Mouse (Mus musculus) adrenal gland, postnatal 10 days (tissue): ENCODE data around the gene Vkorc1l1. TPM values are rescaled to one million over a fixed set of nuclear protein-coding genes. Genes with fewer than 3 reads are reported as not detected.
A peak's percentile ranks its signal among the peaks of the same experiment; 100 is the strongest.

Experiments used
- DNase-seq: peaks from one replicate; pipeline ENCODE4 v3.0.0; 2021; ENCODE audit warnings: mixed read lengths
- total RNA-seq, 2 experiments: library from RNA; stranded (reverse); gene quantifications; 2 replicates each; pipeline ENCODE4 v1.2.3; 2021

Gene Vkorc1l1
- total RNA-seq, 2 experiments from 2014 or later, result 29.5 to 30.4 TPM

DNA sequence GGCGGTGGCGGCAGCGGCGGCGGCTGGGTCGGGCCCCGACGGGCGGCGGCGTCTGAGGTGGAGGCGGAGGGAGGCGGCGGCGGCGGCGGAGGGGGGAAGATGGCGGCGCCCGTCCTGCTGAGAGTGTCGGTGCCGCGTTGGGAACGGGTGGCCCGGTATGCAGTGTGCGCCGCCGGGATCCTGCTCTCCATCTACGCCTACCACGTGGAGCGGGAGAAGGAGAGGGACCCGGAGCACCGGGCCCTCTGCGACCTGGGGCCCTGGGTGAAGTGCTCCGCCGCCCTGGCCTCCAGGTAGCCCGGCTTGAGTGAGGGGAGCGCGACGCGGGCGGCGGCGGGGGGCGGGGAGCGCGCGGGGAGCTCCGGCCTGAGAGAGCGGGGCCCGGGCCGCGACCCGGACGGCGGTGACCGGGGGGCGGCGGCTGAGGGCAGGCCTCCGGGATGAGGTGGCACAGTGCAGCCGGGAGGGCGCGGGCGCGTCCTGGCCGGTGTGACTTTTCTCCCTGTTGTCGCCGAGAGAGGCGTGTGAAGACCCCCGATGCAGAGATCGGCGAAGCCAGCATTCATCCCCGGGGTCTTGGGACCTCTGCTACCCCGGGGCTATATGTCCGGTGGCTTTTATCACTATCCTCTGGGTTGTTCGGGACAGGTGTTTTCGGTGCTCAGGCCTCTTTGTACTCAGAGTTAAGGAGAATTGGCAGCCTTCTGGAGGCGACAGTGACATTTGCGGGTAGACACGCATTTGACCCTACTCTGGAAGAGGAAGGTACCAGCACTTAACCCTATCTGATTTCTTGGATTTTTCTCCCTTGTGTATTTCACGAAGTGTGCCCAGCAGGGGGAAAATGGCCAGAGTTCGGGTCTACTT lies 536 bp downstream of the Vkorc1l1 start:
- DNase-seq, result peak; percentile 55

DNA sequence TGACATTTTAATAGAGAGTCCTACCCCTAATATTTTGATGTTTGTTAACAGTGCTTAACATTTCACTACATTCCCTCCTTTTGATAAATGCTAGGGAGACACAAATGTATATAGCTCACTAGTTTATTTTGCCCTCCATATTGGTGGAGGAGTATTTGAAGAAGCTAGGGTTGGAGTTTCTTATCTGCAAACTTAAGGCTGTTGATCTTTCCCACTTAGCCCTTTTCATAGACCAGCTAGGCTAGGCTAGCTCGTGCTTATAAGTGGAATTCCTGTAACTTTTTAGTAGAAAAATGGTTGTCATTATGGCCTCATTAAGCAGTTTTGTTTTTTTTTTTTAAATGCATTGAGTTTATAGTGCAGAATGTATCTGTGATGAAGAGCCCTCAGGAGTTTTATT lies 1.6 kb downstream of the Vkorc1l1 start:
- no peak for DNase-seq

DNA sequence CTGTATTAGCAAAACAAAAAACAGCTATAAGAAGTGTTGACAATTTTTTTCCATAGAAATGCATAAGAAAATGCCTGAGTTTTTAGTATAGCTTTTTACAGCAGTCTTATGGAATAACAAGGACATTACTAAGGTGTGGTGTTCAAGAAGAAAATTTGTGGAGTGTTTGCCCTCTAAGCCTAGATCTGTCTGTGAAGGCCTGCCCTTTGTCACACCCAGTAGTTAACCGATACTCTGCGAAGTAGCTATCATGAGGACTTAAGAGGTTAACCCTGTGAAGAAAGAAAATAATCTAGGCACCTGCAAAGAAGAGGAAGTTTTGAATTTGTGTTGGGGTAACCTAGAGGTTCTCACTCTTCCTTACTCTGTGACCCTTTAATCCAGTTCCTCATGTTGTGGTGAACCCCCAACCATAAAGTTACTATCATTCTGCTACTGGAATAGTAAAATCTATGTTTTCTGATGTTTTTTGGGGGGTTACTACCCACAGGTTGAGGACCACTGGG lies 5.8 kb downstream of the Vkorc1l1 start:
- DNase-seq, result no peak

DNA sequence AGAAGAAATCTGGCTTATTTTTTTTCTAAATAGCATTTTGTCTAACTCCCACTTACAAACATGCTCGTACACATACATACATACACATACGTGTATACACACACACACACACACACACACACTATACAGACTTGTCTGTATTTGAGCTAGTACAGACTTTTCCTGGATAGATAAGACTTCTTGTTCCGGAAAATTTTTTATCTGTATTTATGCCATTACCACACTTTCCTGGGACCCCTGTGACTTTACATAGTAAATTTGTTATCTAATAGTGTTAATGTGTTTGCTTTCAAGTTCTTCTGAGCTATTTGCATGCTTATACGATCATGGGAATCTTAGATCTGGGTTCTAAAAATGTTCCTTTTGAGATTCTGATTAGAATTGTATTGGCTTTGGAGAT lies 10.4 kb downstream of the Vkorc1l1 start:
- no peak for DNase-seq

GRCm38 (mm10) chr5:129954473-129955254 lies 12.9 kb downstream of the Vkorc1l1 start:
- DNase-seq, result peak; percentile 57

GRCm38 (mm10) chr5:129955792-129956191 lies 14.0 kb downstream of the Vkorc1l1 start:
- DNase-seq, result no peak

- DNase-seq, result no peak
Measured at GRCm38 (mm10) chr5:129963224-129963623, 21.5 kb downstream of the Vkorc1l1 start.

DNA sequence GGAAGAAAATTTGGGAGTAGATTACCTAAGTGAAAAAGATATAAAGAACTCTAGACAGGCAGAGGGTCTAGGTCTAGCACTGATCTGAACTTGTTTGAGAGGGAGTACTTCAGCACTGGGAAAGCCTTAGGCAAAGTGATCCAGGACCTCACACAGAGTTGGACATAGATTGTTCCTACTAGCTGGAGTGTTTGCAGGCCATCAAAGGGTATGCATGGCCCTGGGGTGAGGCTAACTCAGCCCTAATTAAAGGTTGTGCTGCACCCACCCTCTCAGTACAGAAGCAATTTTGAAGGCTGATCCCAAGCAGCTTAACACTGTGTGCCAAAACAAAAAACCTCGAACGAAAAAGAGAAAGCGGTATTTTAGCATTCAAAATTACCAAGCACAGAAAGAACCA lies 24.7 kb downstream of the Vkorc1l1 start:
- DNase-seq, result no peak

DNA sequence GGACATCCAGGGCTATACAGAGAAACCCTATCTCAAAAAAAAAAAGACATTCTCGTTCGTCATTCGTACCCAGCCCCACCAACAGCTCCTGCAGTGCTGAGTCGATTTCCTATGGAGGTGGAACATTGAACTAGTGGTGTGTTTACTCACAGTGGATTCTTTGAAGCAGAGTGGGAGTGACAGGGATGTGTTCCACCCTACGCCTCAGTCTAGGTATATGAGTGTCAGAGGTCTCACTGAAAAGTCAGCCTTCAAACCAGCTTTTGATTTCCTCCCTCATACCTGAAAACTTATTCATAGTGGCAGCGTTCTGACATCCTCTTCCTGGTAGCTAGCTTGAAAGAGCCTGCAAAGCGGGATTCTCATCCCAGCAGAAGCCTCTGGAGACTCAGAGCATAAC lies 26.6 kb downstream of the Vkorc1l1 start:
- DNase-seq, result no peak

DNA sequence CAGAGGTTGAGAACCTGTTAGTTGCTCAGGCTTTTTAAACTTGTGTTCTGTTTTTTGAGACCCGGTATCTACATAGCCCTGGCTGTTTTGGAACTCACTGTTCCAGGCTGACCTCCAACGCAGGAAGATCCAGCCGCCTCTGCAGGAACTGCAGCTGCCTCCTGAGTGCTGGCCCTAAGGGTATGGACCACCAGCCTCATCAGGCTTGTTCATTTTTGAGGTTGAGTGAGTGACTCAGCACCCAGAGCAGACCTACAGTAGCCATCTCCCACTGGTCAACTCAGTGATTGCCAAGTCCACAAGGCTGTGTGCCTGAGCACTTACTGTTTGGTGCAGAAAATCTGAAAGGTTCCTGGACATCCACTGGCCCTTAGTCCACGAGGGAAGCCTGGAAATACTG lies 29.7 kb downstream of the Vkorc1l1 start:
- DNase-seq, result no peak

DNA sequence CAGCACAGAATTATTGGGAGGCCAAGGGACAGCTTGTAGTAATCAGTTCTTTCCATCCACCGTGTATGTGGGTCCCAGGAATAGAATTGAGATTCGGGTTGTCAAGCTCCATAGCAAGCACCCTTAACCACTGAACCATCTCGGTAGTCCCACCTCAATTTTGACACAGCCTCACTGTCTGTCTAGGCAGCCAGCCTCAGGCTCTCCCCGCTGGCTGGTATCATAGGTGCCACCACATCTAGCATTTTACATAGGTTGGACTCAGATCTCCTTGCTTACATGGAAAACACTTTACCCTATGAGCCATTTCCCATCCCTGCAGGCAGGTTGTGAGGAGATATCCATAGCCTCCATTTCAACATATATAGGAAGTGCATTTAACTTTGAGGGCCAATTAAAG lies 32.6 kb downstream of the Vkorc1l1 start:
- no peak for DNase-seq

- no peak for DNase-seq
Measured at GRCm38 (mm10) chr5:129974866-129975311, 33.1 kb downstream of the Vkorc1l1 start.

DNA sequence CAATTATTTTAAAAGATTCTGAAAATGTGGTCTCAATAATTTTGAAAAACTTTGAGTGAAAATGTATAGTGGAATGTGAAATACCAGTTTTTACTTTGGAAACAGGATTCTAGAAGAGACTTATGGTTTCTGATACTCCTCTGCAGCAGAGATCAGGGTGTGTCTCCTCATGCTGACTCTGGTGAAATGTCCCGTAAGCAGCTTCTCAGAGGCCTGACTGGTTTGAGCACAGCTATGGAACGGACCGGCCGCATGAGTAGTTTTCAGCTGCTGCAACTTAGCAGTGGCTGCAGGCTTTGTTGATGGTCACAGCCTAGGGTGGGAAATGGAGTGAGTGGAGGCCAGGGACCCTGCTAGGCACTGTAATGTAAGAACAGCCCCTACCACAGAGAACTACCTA lies 36.0 kb downstream of the Vkorc1l1 start:
- DNase-seq, result no peak

DNA sequence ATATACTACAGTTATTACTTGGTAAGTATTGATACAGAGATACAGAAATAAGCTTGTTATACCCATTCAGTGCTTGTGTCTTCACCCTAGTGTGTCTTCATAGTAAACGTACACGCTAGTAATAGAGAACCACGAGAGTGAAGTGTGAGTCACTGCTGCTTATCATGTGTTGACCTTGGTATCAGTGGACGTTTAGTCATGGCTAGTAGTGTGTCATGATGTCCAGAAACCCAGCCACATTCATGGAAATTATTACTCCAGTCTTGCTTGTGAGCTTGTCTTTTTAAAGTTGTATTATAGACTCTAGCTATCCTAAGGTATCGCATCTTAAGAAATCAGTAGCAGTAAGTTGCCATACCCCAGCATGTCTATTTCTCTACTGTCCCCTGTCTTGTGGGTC lies 36.8 kb downstream of the Vkorc1l1 start:
- DNase-seq, result peak; percentile 41

DNA sequence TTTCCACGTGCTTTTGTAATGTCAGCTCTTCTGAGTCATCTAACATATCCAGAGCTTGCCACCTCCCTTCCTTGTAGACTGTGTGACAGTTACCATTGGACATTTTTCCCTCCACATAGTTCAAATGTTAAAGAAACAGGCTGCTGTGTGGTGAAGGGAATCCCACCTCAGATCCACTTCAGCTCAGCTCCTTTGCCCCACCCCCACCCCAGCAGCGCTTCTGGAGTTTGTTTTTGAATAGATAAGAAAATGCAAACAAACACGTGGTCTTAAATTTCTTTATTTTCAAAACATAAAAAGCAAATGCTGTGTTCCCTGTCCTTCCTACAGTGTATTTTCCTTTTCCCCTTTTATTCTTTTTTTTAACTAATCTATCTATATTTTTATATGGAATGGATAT lies 38.4 kb downstream of the Vkorc1l1 start:
- no peak for DNase-seq

DNA sequence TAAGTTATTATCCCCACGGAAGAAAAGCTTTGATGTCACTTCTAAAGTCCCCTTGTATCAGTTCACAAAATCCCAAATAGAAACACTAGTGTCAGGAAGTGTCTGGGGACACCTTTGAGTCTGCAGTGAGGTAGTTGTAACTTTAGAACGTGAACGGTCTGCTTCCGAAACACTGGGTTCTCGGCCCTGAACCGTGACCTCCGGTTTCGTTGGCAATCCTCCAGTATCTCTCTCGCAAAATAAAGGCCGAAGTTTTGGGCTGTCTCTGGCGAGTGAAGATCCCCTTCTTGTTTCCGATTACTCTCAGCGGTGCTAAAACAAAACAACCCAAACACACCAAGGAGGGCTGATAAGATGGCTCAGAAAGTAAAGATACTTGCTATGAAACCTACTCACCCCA lies 47.6 kb downstream of the Vkorc1l1 start:
- peak; percentile 59 for DNase-seq

GRCm38 (mm10) chr5:129991898-129992297 lies 50.1 kb downstream of the Vkorc1l1 start:
- DNase-seq, result no peak

GRCm38 (mm10) chr5:129993374-129993773 lies 51.6 kb downstream of the Vkorc1l1 start:
- no peak for DNase-seq

DNA sequence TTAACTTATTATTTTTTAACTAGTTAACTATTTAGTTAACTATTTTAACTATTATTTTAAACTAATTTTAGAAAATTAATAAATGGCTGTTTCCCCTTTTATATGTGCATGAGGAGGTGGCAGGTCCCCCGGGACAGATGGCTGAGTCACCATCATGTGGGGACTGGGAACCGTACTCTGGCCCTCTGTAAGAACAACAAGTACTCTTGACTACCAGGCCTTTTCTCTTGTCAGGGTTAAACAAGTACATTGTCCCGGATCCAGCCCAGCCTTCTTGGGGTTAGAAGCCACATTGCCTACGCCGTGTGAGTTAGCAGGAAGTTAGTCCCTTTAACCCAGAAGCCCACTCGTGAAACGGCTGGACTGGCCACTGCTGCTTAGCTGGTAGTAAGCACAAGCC lies 53.2 kb downstream of the Vkorc1l1 start:
- no peak for DNase-seq

GRCm38 (mm10) chr5:129997700-129998099 lies 55.9 kb downstream of the Vkorc1l1 start:
- no peak for DNase-seq

DNA sequence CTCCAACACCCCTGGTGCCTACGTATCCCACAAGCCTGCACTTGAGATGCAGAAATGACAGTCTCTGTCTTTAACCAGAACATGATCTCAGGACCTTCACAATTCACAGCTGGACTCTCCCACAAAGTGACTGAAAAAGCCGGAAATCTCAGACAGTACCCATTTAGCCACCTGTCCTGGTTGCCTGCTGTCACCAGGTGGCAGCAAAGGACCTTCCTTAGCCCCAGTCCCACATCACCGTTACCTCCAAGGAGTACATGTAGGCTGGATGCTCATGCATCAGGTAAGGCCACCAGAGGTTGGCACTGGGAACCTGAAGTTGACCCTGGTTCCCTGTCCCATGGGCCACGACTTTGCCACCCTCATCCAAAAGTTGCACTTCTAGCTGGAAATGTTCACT lies 57.3 kb downstream of the Vkorc1l1 start:
- DNase-seq, result peak; percentile 70

DNA sequence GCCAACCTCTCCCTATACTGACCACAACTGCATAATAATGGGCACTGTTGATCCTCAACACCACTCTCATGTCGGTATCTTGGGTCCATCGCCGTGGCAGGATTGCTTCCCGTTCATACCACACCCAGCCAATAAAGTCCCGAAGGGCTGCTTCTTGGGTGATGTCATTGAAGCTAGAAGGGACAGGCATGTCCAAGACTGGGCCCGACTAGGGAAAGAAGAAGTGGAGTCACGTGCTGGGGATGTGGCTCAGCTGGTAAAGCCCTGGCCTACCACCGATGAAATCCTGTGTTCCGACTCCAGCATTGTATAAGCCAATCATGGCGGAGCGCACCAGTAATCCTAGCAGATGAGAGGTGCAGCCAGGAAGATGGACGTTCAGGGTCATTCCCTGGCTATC lies 59.0 kb downstream of the Vkorc1l1 start:
- no peak for DNase-seq

- no peak for DNase-seq
Measured at GRCm38 (mm10) chr5:130001356-130001987, 59.7 kb downstream of the Vkorc1l1 start.
